Mouse (Mus musculus): ENCODE measurements around the gene Arhgef16. TPM values are rescaled to one million over a fixed set of nuclear protein-coding genes. Genes with fewer than 3 reads are reported as not detected.
A peak's percentile ranks its signal among the peaks of the same experiment; 100 is the strongest.

The Arhgef16 gene
- polyA plus RNA-seq, 1 experiment from 2014 or later, result 38.5 TPM

- Histone ChIP-seq H3K9me3 (ENCODE audit: control insufficient read depth, low read length) (no peaks in the 10 kb centered on the region), H3K27me3 (ENCODE audit: control insufficient read depth, insufficient read depth, low read length) (no peaks in the 10 kb centered on the region), H3K36me3 (ENCODE audit: control insufficient read depth, insufficient read depth, low read length) (no peaks in the 10 kb centered on the region), H3K4me2 (replicated peaks; ENCODE audit: low read depth) (no peak overlapping the region), H3K9ac (ENCODE audit: low read length) (no peak overlapping the region), H3K27ac (replicated peaks) (no peak overlapping the region), H3K4me3 (ENCODE audit: low read depth, low read length) (no peak overlapping the region), H3K4me1 (replicated peaks; ENCODE audit: control insufficient read depth, insufficient read depth) (no peaks in the 10 kb centered on the region)
- WGBS, result 66% methylated on average over 2 of the region's 2 CpGs
- TF ChIP-seq CTCF (IDR thresholded peaks at IDR 0.05; ENCODE audit: low read depth) (no peak), EP300 (optimal IDR thresholded peaks at IDR 0.05) (no peak)
- ATAC-seq (ENCODE audit: low FRiP score, low TSS enrichment) (no peak), DNase-seq (ENCODE audit: low spot score) (no peak)
These were observed 7.7 kb upstream of the Arhgef16 start for GRCm38 (mm10) chr4:154309131-154309530.

DNA sequence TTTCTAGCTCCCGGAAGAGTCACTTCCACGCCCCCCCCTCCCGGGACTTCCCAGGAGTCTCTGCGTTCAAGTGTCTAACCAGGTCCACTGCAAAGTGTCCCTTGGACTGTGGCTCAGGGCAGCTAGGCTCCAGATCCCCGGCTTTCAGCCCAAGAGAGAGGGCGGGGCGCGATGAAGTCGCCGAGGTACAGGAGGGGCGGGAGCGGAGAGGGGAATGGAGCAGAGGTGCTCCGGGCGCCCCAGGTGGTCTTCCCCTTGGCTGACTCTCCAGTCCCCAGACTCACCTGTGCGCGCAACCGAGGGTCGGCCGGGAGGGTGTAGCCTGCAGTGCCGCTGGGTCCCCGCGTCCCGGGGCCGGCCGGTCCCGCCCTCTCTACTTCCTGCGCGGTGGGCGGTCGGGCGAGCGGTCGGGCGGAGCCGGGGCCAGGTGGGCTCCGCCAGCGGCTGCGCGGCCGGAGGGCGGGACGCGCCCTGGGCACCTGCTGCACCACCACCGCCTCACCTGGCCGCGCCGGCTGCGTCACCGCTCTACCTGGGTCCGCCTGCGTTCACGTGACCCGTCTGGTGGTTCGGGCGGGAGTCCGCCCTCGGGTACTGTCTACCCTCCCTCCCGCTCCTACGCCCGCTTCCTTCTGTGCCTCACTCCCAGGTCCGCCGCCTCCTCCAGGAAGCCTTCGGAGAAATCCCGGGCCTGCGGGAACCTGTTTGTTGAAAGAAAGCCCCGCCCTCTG is 1.8 kb downstream of the Arhgef16 start:
- peak overlapping the region; percentile 64 for H3K4me2 ChIP-seq (replicated peaks; ENCODE audit: low read depth)
- under 1% methylated on average over 63 of the region's 66 CpGs for WGBS
- TF ChIP-seq CTCF (IDR thresholded peaks at IDR 0.05; ENCODE audit: low read depth), result no peak
- H3K27ac ChIP-seq (replicated peaks), result peak overlapping the region; percentile 86
- peak overlapping the region; percentile 54 for H3K9ac ChIP-seq (ENCODE audit: low read length)
- H3K4me1 ChIP-seq (replicated peaks; ENCODE audit: control insufficient read depth, insufficient read depth), result 0 out of 2 replicates have a peak, but pooled peaks cover 2% of the 10 kb centered on the region
- no peaks in the 10 kb centered on the region for H3K36me3 ChIP-seq (ENCODE audit: control insufficient read depth, insufficient read depth, low read length)
- H3K9me3 ChIP-seq (ENCODE audit: control insufficient read depth, low read length), result no peaks in the 10 kb centered on the region
- peak overlapping the region; percentile 51 for H3K4me3 ChIP-seq (ENCODE audit: low read depth, low read length)
- H3K27me3 ChIP-seq (ENCODE audit: control insufficient read depth, insufficient read depth, low read length), result no peaks in the 10 kb centered on the region
- ATAC-seq (ENCODE audit: low FRiP score, low TSS enrichment), result peak; percentile 92
- peak; percentile 96 for DNase-seq (ENCODE audit: low spot score)

DNA sequence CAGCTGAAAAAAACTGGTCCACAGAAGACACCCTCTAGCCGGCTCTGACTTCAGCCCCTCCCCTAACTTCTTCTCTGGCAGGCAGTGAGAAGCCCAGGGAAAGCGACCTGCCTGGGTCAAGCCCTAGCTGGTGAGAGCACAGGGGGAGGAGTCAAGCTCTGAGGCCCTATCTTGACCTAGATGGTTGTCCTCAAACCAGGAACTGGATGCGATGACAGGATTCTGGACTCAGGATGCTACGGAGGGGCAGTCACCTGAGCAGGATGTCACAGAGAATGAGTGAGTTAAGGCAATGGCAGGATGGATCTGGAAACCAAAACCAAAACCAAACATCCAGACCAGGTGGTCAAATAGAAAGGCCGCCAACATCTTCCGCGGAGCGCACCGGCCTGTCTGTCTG is 3.7 kb downstream of the Arhgef16 start:
- ATAC-seq (ENCODE audit: low FRiP score, low TSS enrichment) (peak; percentile 5; the same call in 1 of the 2 replicates), DNase-seq (ENCODE audit: low spot score) (peak; percentile 67)
- Histone ChIP-seq H3K9me3 (ENCODE audit: control insufficient read depth, low read length) (no peaks in the 10 kb centered on the region), H3K36me3 (ENCODE audit: control insufficient read depth, insufficient read depth, low read length) (no peaks in the 10 kb centered on the region), H3K4me2 (replicated peaks; ENCODE audit: low read depth) (peak overlapping the region; percentile 41), H3K4me1 (replicated peaks; ENCODE audit: control insufficient read depth, insufficient read depth) (peaks cover 2% of the 10 kb centered on the region; the same call in 1 of the 2 replicates), H3K4me3 (ENCODE audit: low read depth, low read length) (no peak overlapping the region), H3K27me3 (ENCODE audit: control insufficient read depth, insufficient read depth, low read length) (no peaks in the 10 kb centered on the region), H3K9ac (ENCODE audit: low read length) (no peak overlapping the region), H3K27ac (replicated peaks) (peak overlapping the region; percentile 56)
- WGBS, result 26% methylated on average over 9 of the region's 9 CpGs
- TF ChIP-seq CTCF (IDR thresholded peaks at IDR 0.05; ENCODE audit: low read depth) (no peak), EP300 (optimal IDR thresholded peaks at IDR 0.05) (no peak)

- H3K9ac ChIP-seq (ENCODE audit: low read length), result no peak overlapping the region
- peak overlapping the region; percentile 58 for H3K27ac ChIP-seq (replicated peaks)
- H3K27me3 ChIP-seq (ENCODE audit: control insufficient read depth, insufficient read depth, low read length), result no peaks in the 10 kb centered on the region
- peaks cover 2% of the 10 kb centered on the region; the same call in 1 of the 2 replicates for H3K36me3 ChIP-seq (ENCODE audit: control insufficient read depth, insufficient read depth, low read length)
- ATAC-seq (ENCODE audit: low FRiP score, low TSS enrichment) (peak; percentile 94), DNase-seq (ENCODE audit: low spot score) (peak; percentile 92)
- H3K9me3 ChIP-seq (ENCODE audit: control insufficient read depth, low read length), result no peaks in the 10 kb centered on the region
- no peak overlapping the region for H3K4me3 ChIP-seq (ENCODE audit: low read depth, low read length)
- TF ChIP-seq CTCF (IDR thresholded peaks at IDR 0.05; ENCODE audit: low read depth) (peak; percentile 22), EP300 (optimal IDR thresholded peaks at IDR 0.05) (no peak)
- WGBS, result 31% methylated on average over 8 of the region's 8 CpGs
- no peaks in the 10 kb centered on the region; the same call in 1 of the 2 replicates for H3K4me1 ChIP-seq (replicated peaks; ENCODE audit: control insufficient read depth, insufficient read depth)
- H3K4me2 ChIP-seq (replicated peaks; ENCODE audit: low read depth), result no peak overlapping the region
These were observed 7.2 kb downstream of the Arhgef16 start for GRCm38 (mm10) chr4:154294262-154294731.

DNA sequence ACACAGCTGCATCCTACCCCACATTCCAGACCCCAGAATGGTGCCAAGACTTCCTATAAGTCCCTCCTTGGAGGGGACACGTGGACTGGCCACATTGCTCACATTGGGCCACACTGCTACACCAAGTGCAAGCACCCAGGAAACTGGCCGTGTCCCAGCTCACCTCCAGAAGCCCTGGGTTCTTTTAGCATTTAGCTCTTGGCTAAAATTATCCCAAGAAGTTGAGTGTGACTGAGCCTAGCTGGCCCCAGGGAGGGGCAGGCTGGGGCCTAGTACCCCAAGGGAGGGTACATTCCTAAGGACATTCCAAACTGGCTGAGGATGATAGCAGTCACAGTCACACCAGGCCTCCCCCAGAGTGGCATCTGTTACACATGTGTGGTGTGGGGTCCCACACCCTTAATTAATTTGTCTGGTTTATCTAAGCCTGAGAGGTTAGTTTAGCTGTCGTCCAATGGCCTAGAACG is 7.7 kb downstream of the Arhgef16 start:
- no peak for TF ChIP-seq EP300 (optimal IDR thresholded peaks at IDR 0.05)
- no peak for TF ChIP-seq CTCF (IDR thresholded peaks at IDR 0.05; ENCODE audit: low read depth)
- Histone ChIP-seq H3K4me1 (replicated peaks; ENCODE audit: control insufficient read depth, insufficient read depth) (no peaks in the 10 kb centered on the region; the same call in 1 of the 2 replicates), H3K27me3 (ENCODE audit: control insufficient read depth, insufficient read depth, low read length) (no peaks in the 10 kb centered on the region), H3K4me2 (replicated peaks; ENCODE audit: low read depth) (no peak overlapping the region), H3K4me3 (ENCODE audit: low read depth, low read length) (no peak overlapping the region), H3K36me3 (ENCODE audit: control insufficient read depth, insufficient read depth, low read length) (peaks cover 2% of the 10 kb centered on the region; the same call in 1 of the 2 replicates), H3K27ac (replicated peaks) (peak overlapping the region; percentile 53), H3K9ac (ENCODE audit: low read length) (no peak overlapping the region), H3K9me3 (ENCODE audit: control insufficient read depth, low read length) (no peaks in the 10 kb centered on the region)
- ATAC-seq (ENCODE audit: low FRiP score, low TSS enrichment), result peak; percentile 33; the same call in 1 of the 2 replicates
- WGBS, result 25% methylated on average over 4 of the region's 4 CpGs
- peak; percentile 37 for DNase-seq (ENCODE audit: low spot score)

DNA sequence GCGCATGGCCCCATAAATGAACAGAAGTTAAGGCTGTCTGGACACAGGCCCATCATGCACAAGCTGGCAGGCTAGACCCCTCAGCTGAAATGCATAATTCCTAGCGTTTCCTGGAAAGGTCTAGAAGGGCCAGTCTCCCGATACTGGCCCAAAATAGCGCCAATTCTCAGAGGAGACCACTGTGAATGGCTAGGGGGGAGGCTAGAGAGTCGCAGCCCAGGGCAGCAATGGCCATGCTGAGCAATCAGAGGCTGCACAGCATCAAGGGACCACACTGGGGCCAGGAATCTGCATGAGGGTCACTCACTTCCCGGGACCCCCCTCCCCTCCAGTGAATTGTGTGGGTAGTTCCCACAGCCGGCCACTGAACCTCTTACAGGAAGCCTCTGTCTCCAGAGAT is 17.8 kb downstream of the Arhgef16 start:
- Histone ChIP-seq H3K4me2 (replicated peaks; ENCODE audit: low read depth) (no peak overlapping the region), H3K27ac (replicated peaks) (no peak overlapping the region), H3K27me3 (ENCODE audit: control insufficient read depth, insufficient read depth, low read length) (no peaks in the 10 kb centered on the region), H3K9ac (ENCODE audit: low read length) (no peak overlapping the region), H3K4me1 (replicated peaks; ENCODE audit: control insufficient read depth, insufficient read depth) (no peaks in the 10 kb centered on the region), H3K9me3 (ENCODE audit: control insufficient read depth, low read length) (no peaks in the 10 kb centered on the region), H3K36me3 (ENCODE audit: control insufficient read depth, insufficient read depth, low read length) (no peaks in the 10 kb centered on the region), H3K4me3 (ENCODE audit: low read depth, low read length) (no peak overlapping the region)
- DNase-seq (ENCODE audit: low spot score) (no peak), ATAC-seq (ENCODE audit: low FRiP score, low TSS enrichment) (no peak)
- 73% methylated on average over 7 of the region's 7 CpGs for WGBS
- TF ChIP-seq EP300 (optimal IDR thresholded peaks at IDR 0.05) (no peak), CTCF (IDR thresholded peaks at IDR 0.05; ENCODE audit: low read depth) (no peak)

Measured in stomach, postnatal 0 days (tissue).